Mouse (Mus musculus): Measurements from ENCODE around the gene Tpp1. TPM values are rescaled to one million over a fixed set of nuclear protein-coding genes. Genes with fewer than 3 reads are reported as not detected.

The Tpp1 gene
- total and polyA plus RNA-seq, 3 experiments = 42.1 to 66.1 (median 50.3) TPM

GRCm38 (mm10) chr7:105741978-105742377 lies 10.1 kb downstream of the Tpp1 start:
- H3K9ac ChIP-seq (ENCODE audit: low read depth, low read length) = no peak overlapping the region

DNA sequence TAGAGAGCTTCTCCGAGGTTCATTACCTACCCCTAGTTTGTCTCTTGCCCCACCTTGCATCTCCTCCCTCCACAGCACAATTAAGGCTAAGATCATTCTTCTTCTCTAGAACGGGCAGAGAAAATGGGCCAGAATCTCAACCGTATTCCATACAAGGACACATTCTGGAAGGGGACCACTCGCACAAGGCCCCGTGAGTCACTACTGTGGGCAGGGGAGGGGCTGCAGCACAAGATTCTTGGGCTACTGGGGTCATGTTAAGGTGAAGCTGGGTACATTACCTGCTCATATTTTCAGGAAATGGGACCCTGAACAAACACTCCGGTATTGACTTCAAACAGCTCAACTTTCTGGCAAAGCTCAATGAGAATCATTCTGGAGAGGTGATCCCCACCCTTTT lies 11.2 kb downstream of the Tpp1 start:
- H3K36me3 ChIP-seq (ENCODE audit: control insufficient read depth, insufficient read depth, low read length) = peaks cover 10% of the 10 kb centered on the region
- TF ChIP-seq EP300 (IDR thresholded peaks at IDR 0.05; ENCODE audit: insufficient read depth, low read depth, low read length) (no peak), POLR2A (IDR thresholded peaks at IDR 0.05; ENCODE audit: insufficient read depth, low read depth, low read length) (no peak), CTCF (IDR thresholded peaks at IDR 0.05) (no peak)
- peak in 1 of 2 experiments; percentile 14 for DNase-seq
- H3K4me1 ChIP-seq (ENCODE audit: control insufficient read depth, insufficient read depth, low read length) = peaks cover 8% of the 10 kb centered on the region
- H3K9ac ChIP-seq (ENCODE audit: low read depth, low read length) = no peak overlapping the region
- no peaks in the 10 kb centered on the region for H3K79me2 ChIP-seq (replicated peaks; ENCODE audit: control insufficient read depth, insufficient read depth, low read length)
- WGBS = 76% methylated on average over 6 of the region's 6 CpGs
- H3K4me3 ChIP-seq = no peak overlapping the region
- intact Hi-C loops (cut with DNase I) = no loop called here
- no peak overlapping the region for H3K27ac ChIP-seq
- H3K27me3 ChIP-seq (ENCODE audit: control insufficient read depth, insufficient read depth, low read length) = no peaks in the 10 kb centered on the region

More at GRCm38 (mm10) chr7:105741978-105742377, 10.1 kb downstream of the Tpp1 start:
- peaks cover 8% of the 10 kb centered on the region for H3K4me1 ChIP-seq (ENCODE audit: control insufficient read depth, insufficient read depth, low read length)
- no peak overlapping the region for H3K4me3 ChIP-seq
- H3K36me3 ChIP-seq (ENCODE audit: control insufficient read depth, insufficient read depth, low read length) = peaks cover 10% of the 10 kb centered on the region
- H3K27me3 ChIP-seq (ENCODE audit: control insufficient read depth, insufficient read depth, low read length) = no peaks in the 10 kb centered on the region
- no peaks in the 10 kb centered on the region for H3K79me2 ChIP-seq (replicated peaks; ENCODE audit: control insufficient read depth, insufficient read depth, low read length)
- 82% methylated on average over 9 of the region's 9 CpGs for WGBS
- H3K27ac ChIP-seq = no peak overlapping the region
- DNase-seq = peak in 1 of 2 experiments; percentile 14
- no peak for TF ChIP-seq CTCF (IDR thresholded peaks at IDR 0.05)
- intact Hi-C loops (cut with DNase I) = no loop called here

DNA sequence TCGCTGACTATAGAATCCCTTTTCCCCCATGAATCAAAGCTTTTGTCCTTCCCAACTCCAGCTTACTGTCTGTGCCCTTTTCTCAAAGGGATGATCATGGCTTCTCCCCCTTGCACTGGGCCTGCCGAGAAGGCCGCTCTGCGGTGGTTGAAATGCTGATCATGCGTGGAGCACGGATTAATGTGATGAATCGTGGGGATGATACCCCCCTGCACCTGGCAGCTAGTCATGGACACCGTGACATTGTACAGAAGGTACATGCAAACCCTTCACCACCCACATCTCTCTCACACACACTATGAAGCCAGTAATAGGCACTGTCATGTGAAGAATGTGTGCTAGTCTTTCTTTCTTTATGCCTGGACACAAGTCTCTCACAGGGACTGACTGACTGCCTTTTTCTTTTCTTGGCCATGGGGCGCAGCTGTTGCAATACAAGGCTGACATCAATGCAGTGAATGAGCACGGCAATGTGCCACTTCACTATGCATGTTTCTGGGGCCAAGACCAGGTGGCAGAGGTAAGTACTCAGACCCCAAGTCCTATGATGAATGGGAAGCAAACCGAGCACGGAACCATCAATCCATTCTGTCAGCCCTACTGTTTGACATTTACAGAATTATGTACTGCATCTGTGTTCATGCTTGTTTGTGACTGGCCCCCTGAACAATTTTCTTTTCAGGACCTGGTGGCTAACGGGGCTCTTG lies 11.8 kb downstream of the Tpp1 start:
- Histone ChIP-seq H3K27ac (no peak overlapping the region; the same call in 1 of the 2 replicates), H3K79me2 (replicated peaks; ENCODE audit: control insufficient read depth, insufficient read depth, low read length) (no peaks in the 10 kb centered on the region), H3K4me3 (no peak overlapping the region), H3K36me3 (ENCODE audit: control insufficient read depth, insufficient read depth, low read length) (peaks cover 10% of the 10 kb centered on the region), H3K9ac (ENCODE audit: low read depth, low read length) (no peak overlapping the region), H3K4me1 (ENCODE audit: control insufficient read depth, insufficient read depth, low read length) (peaks cover 10% of the 10 kb centered on the region), H3K27me3 (ENCODE audit: control insufficient read depth, insufficient read depth, low read length) (no peaks in the 10 kb centered on the region)
- intact Hi-C loops (cut with DNase I) = no loop called here
- TF ChIP-seq CTCF (IDR thresholded peaks at IDR 0.05) = no peak
- TF ChIP-seq POLR2A (IDR thresholded peaks at IDR 0.05; ENCODE audit: insufficient read depth, low read depth, low read length) = no peak
- TF ChIP-seq EP300 (IDR thresholded peaks at IDR 0.05; ENCODE audit: insufficient read depth, low read depth, low read length) = no peak
- 87% methylated on average over 13 of the region's 13 CpGs for WGBS
- peak in 1 of 2 experiments; percentile 21 for DNase-seq

DNA sequence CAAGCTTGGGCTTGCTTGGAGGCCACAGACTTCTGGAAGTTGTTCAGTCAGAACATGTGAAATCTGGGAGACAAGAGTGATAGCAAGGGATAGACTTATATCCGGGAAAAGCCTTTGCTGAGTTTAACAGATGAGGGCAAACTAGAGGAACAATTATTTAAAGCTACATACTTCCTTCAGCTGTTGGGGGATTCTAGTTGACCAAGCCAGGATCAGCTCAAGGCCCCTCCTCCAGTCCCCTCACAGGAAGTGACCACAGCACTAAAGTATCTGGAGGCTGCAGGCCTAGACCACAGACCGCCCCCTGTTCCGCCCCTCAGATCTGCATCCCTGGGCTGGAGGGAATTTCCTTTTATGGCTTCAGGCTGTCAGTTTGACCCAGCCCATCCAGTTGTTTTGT lies 13.1 kb downstream of the Tpp1 start:
- TF ChIP-seq CTCF (IDR thresholded peaks at IDR 0.05) = no peak
- TF ChIP-seq EP300 (IDR thresholded peaks at IDR 0.05; ENCODE audit: insufficient read depth, low read depth, low read length) = peak; percentile 72
- peak; percentile 88 for TF ChIP-seq POLR2A (IDR thresholded peaks at IDR 0.05; ENCODE audit: insufficient read depth, low read depth, low read length)
- H3K27ac ChIP-seq = peak overlapping the region; percentile 99
- H3K27me3 ChIP-seq (ENCODE audit: control insufficient read depth, insufficient read depth, low read length) = no peaks in the 10 kb centered on the region
- peak overlapping the region; percentile 83 for H3K4me3 ChIP-seq
- H3K79me2 ChIP-seq (replicated peaks; ENCODE audit: control insufficient read depth, insufficient read depth, low read length) = no peaks in the 10 kb centered on the region
- intact Hi-C loops (cut with DNase I) = loop anchor here (10.0 kb wide), 1 partner anchor 184 kb away; the partner anchor contains the start of gene Smpd1
- H3K36me3 ChIP-seq (ENCODE audit: control insufficient read depth, insufficient read depth, low read length) = peaks cover 10% of the 10 kb centered on the region
- 16% methylated on average over 3 of the region's 3 CpGs for WGBS
- H3K4me1 ChIP-seq (ENCODE audit: control insufficient read depth, insufficient read depth, low read length) = peaks cover 10% of the 10 kb centered on the region
- H3K9ac ChIP-seq (ENCODE audit: low read depth, low read length) = peak overlapping the region; percentile 45
- DNase-seq = peak; percentile 78 to 85

DNA sequence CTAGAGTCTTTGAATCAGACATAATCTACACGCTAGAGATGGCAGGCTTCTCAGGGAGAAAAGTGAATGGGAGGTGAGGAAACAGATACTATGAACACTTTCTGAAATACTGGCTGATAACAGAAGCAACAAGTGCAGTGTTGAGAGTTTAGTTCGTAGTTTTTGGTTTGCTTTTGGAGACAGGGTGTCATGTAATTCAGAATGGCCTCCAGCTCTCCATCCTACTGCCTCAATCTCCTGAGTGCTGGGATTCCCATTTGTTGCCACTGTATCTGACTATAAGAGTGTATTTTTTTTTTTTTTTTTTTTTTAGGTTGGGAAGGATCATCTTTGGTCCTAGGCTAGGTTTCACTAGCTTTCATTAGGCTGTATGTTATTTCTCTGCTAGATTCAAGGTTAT lies 13.7 kb downstream of the Tpp1 start:
- TF ChIP-seq POLR2A (IDR thresholded peaks at IDR 0.05; ENCODE audit: insufficient read depth, low read depth, low read length) (no peak), CTCF (IDR thresholded peaks at IDR 0.05) (no peak), EP300 (IDR thresholded peaks at IDR 0.05; ENCODE audit: insufficient read depth, low read depth, low read length) (no peak)
- Histone ChIP-seq H3K4me3 (peak overlapping the region; percentile 83), H3K4me1 (ENCODE audit: control insufficient read depth, insufficient read depth, low read length) (peaks cover 7% of the 10 kb centered on the region), H3K27ac (peak overlapping the region; percentile 99), H3K27me3 (ENCODE audit: control insufficient read depth, insufficient read depth, low read length) (no peaks in the 10 kb centered on the region), H3K79me2 (replicated peaks; ENCODE audit: control insufficient read depth, insufficient read depth, low read length) (no peaks in the 10 kb centered on the region; the same call in 1 of the 2 replicates), H3K9ac (ENCODE audit: low read depth, low read length) (peak overlapping the region; percentile 30; the same call in 1 of the 2 replicates), H3K36me3 (ENCODE audit: control insufficient read depth, insufficient read depth, low read length) (peaks cover 10% of the 10 kb centered on the region)
- WGBS = 18% methylated on average over 2 of the region's 2 CpGs
- intact Hi-C loops (cut with DNase I) = loop anchor here (10.0 kb wide), 1 partner anchor 183 kb away; the partner anchor contains the start of gene Smpd1
- no peak for DNase-seq

- intact Hi-C loops (cut with DNase I) = loop anchor here (2.0 to 10.0 kb wide), 3 partner anchors 73 to 183 kb away; partner anchors contain the start of genes Mrpl17, Smpd1 and Trim3
- peaks cover 10% of the 10 kb centered on the region for H3K36me3 ChIP-seq (ENCODE audit: control insufficient read depth, insufficient read depth, low read length)
- peaks cover 6% of the 10 kb centered on the region for H3K4me1 ChIP-seq (ENCODE audit: control insufficient read depth, insufficient read depth, low read length)
- no peaks in the 10 kb centered on the region; the same call in 1 of the 2 replicates for H3K79me2 ChIP-seq (replicated peaks; ENCODE audit: control insufficient read depth, insufficient read depth, low read length)
- no peaks in the 10 kb centered on the region for H3K27me3 ChIP-seq (ENCODE audit: control insufficient read depth, insufficient read depth, low read length)
- WGBS = 3% methylated on average over 3 of the region's 3 CpGs
- H3K9ac ChIP-seq (ENCODE audit: low read depth, low read length) = peak overlapping the region; percentile 88
- DNase-seq = peak in 1 of 2 experiments; percentile 17
- H3K27ac ChIP-seq = peak overlapping the region; percentile 99
- TF ChIP-seq POLR2A (IDR thresholded peaks at IDR 0.05; ENCODE audit: insufficient read depth, low read depth, low read length) (no peak), EP300 (IDR thresholded peaks at IDR 0.05; ENCODE audit: insufficient read depth, low read depth, low read length) (no peak), CTCF (IDR thresholded peaks at IDR 0.05) (no peak)
- peak overlapping the region; percentile 83 for H3K4me3 ChIP-seq
Observed at GRCm38 (mm10) chr7:105737648-105738047, 14.4 kb downstream of the Tpp1 start.
